Mouse (Mus musculus) MEL (cell line): ENCODE measurements around the gene Zbtb34. TPM values are rescaled to one million over a fixed set of nuclear protein-coding genes. Genes with fewer than 3 reads are reported as not detected.

Experiments used
- DNase-seq: peaks from one replicate; pipeline ENCODE4 v3.0.0; 2011; ENCODE audit warnings: low read depth, low spot score
- H3K27ac ChIP-seq: 2 replicates; pipeline ENCODE4 v1.5.1; 2012; ENCODE audit warnings: low read depth, mild to moderate bottlenecking, control low read depth, low read length, moderate library complexity; ENCODE audit not compliant: control insufficient read depth
- H3K27me3 ChIP-seq, 2 experiments: fragments of 150-350 bp in 1 of 2; sonication (generic) in 1 of 2; 2 replicates each; pipeline ENCODE4 v1.6.1; 2012; ENCODE audit warnings: low read length in 2 of 2, mild to moderate bottlenecking in 2 of 2, improper control_type of control experiment in 1 of 2, moderate library complexity in 1 of 2; ENCODE audit not compliant: insufficient read depth in 2 of 2, control insufficient read depth in 1 of 2
- H3K36me3 ChIP-seq, 2 experiments: 2 replicates each; pipeline ENCODE4 v1.6.1; 2012 to 2014; ENCODE audit warnings: low read length in 2 of 2, improper control_type of control experiment in 1 of 2, inconsistent platforms in 1 of 2, mild to moderate bottlenecking in 1 of 2; ENCODE audit not compliant: insufficient read depth in 2 of 2, control insufficient read depth in 1 of 2
- H3K4me1 ChIP-seq, 2 experiments: fragments of 150-350 bp in 1 of 2; sonication (generic) in 1 of 2; 2 replicates each; pipeline ENCODE4 v1.6.1; 2012; ENCODE audit warnings: low read length in 2 of 2, improper control_type of control experiment in 1 of 2, mild to moderate bottlenecking in 1 of 2; ENCODE audit not compliant: insufficient read depth in 2 of 2, control insufficient read depth in 1 of 2
- H3K4me3 ChIP-seq, 2 experiments: fragments of 150-350 bp in 1 of 2; sonication (generic) in 1 of 2; 2 replicates each; pipeline ENCODE4 v1.5.1; 2012; ENCODE audit warnings: low read depth in 2 of 2, low read length in 2 of 2, mild to moderate bottlenecking in 2 of 2, moderate library complexity in 2 of 2, control low read depth in 1 of 2, improper control_type of control experiment in 1 of 2; ENCODE audit not compliant: control insufficient read depth in 1 of 2, insufficient read depth in 1 of 2
- H3K79me2 ChIP-seq: 2 replicates; pipeline ENCODE4 v1.6.1; 2012; ENCODE audit warnings: mild to moderate bottlenecking, low read length, moderate library complexity; ENCODE audit not compliant: control insufficient read depth, poor library complexity, insufficient read depth
- H3K9ac ChIP-seq: 2 replicates; pipeline ENCODE4 v1.6.1; 2012; ENCODE audit warnings: low read depth, mild to moderate bottlenecking, control low read depth, low read length, moderate library complexity; ENCODE audit not compliant: control insufficient read depth, poor library complexity, severe bottlenecking
- H3K9me3 ChIP-seq: fragments of 150-350 bp; sonication (generic); replicated peaks from 2 replicates; pipeline ENCODE4 v1.6.1; 2012; ENCODE audit warnings: mild to moderate bottlenecking, low read length, improper control_type of control experiment, moderate library complexity; ENCODE audit not compliant: insufficient read depth
- BHLHE40 ChIP-seq: IDR thresholded peaks from 2 replicates; pipeline ENCODE4 v1.6.1; 2012; ENCODE audit warnings: low read depth, mild to moderate bottlenecking, inconsistent platforms, low read length, improper control_type of control experiment, borderline replicate concordance
- CHD1 ChIP-seq: IDR thresholded peaks from 2 replicates; pipeline ENCODE4 v1.6.1; 2012; ENCODE audit warnings: low read depth, mild to moderate bottlenecking, inconsistent platforms, low read length, improper control_type of control experiment
- CHD2 ChIP-seq: IDR thresholded peaks from 2 replicates; pipeline ENCODE4 v1.6.1; 2011; ENCODE audit warnings: low read length, improper control_type of control experiment
- CTCF ChIP-seq, 3 experiments: IDR thresholded peaks in 2 of 3; conservative IDR thresholded peaks in 1 of 3; 2 replicates each; pipeline ENCODE4 v1.5.1; 2011 to 2012; ENCODE audit warnings: low read length in 3 of 3, low read depth in 2 of 3, mild to moderate bottlenecking in 2 of 3, improper control_type of control experiment in 1 of 3, inconsistent platforms in 1 of 3, mixed read lengths in 1 of 3, moderate library complexity in 1 of 3; ENCODE audit not compliant: control insufficient read depth in 1 of 3, insufficient read depth in 1 of 3, poor library complexity in 1 of 3, severe bottlenecking in 1 of 3
- ETS1 ChIP-seq: IDR thresholded peaks from 2 replicates; pipeline ENCODE4 v1.6.1; 2012; ENCODE audit warnings: low read depth, mild to moderate bottlenecking, inconsistent platforms, low read length, improper control_type of control experiment, moderate library complexity
- HCFC1 ChIP-seq: IDR thresholded peaks from 2 replicates; pipeline ENCODE4 v1.6.1; 2012; ENCODE audit warnings: low read depth, mild to moderate bottlenecking, inconsistent platforms, low read length, improper control_type of control experiment, moderate library complexity
- MAFK ChIP-seq: IDR thresholded peaks from 2 replicates; pipeline ENCODE4 v1.6.1; 2011; ENCODE audit warnings: low read depth, mild to moderate bottlenecking, low read length, improper control_type of control experiment, borderline replicate concordance
- MAX ChIP-seq: IDR thresholded peaks from 2 replicates; pipeline ENCODE4 v1.6.1; 2011; ENCODE audit warnings: low read length, improper control_type of control experiment
- MEF2A ChIP-seq: IDR thresholded peaks from 2 replicates; pipeline ENCODE4 v1.6.1; 2014; ENCODE audit warnings: low read depth, mild to moderate bottlenecking, inconsistent platforms, low read length, improper control_type of control experiment; ENCODE audit not compliant: poor library complexity, insufficient replicate concordance, severe bottlenecking; ENCODE audit errors: extremely low read depth
- MXI1 ChIP-seq: IDR thresholded peaks from 2 replicates; pipeline ENCODE4 v1.6.1; 2011; ENCODE audit warnings: mild to moderate bottlenecking, low read depth, low read length, improper control_type of control experiment
- MYB ChIP-seq: IDR thresholded peaks from 2 replicates; pipeline ENCODE4 v1.6.1; 2011; ENCODE audit warnings: mild to moderate bottlenecking, low read depth, low read length, improper control_type of control experiment
- NELFE ChIP-seq: IDR thresholded peaks from 2 replicates; pipeline ENCODE4 v1.6.1; 2011; ENCODE audit warnings: low read depth, low read length, improper control_type of control experiment
- POLR2AphosphoS5 ChIP-seq: IDR thresholded peaks from 2 replicates; pipeline ENCODE4 v1.6.1; 2012; ENCODE audit warnings: low read depth, borderline replicate concordance, mild to moderate bottlenecking, inconsistent platforms, low read length, moderate library complexity, mixed read lengths
- RCOR1 ChIP-seq: IDR thresholded peaks from 2 replicates; pipeline ENCODE4 v1.6.1; 2012; ENCODE audit warnings: low read depth, mild to moderate bottlenecking, inconsistent platforms, low read length, improper control_type of control experiment
- SIN3A ChIP-seq: IDR thresholded peaks from 2 replicates; pipeline ENCODE4 v1.6.1; 2012; ENCODE audit warnings: low read length, improper control_type of control experiment, inconsistent platforms
- TAL1 ChIP-seq: IDR thresholded peaks from 2 replicates; pipeline ENCODE4 v1.6.1; 2012; ENCODE audit warnings: mild to moderate bottlenecking, inconsistent platforms, low read length, moderate library complexity, mixed read lengths
- TBP ChIP-seq: IDR thresholded peaks from 2 replicates; pipeline ENCODE4 v1.8.0; 2011; ENCODE audit warnings: low read depth, low read length, improper control_type of control experiment
- UBTF ChIP-seq: IDR thresholded peaks from 2 replicates; pipeline ENCODE4 v1.6.1; 2012; ENCODE audit warnings: low read depth, mild to moderate bottlenecking, inconsistent platforms, low read length, improper control_type of control experiment, moderate library complexity, borderline replicate concordance; ENCODE audit not compliant: insufficient read depth
- USF2 ChIP-seq, 2 experiments: IDR thresholded peaks; 2 replicates each; pipeline ENCODE4 v1.6.1; 2011 to 2012; ENCODE audit warnings: improper control_type of control experiment in 2 of 2, low read length in 2 of 2, borderline replicate concordance in 1 of 2, inconsistent platforms in 1 of 2, low read depth in 1 of 2, mild to moderate bottlenecking in 1 of 2; ENCODE audit not compliant: insufficient read depth in 1 of 2
- ZC3H11A ChIP-seq: IDR thresholded peaks from 2 replicates; pipeline ENCODE4 v1.6.1; 2012; ENCODE audit warnings: low read depth, mild to moderate bottlenecking, inconsistent platforms, low read length, improper control_type of control experiment
- ZMIZ1 ChIP-seq: IDR thresholded peaks from 2 replicates; pipeline ENCODE4 v1.6.1; 2012; ENCODE audit warnings: low read depth, mild to moderate bottlenecking, inconsistent platforms, low read length, improper control_type of control experiment, moderate library complexity
- polyA plus RNA-seq, 2 experiments: library from polyadenylated mRNA; stranded (reverse) in 1 of 2; unstranded in 1 of 2; fragments of >175 nt in 1 of 2; fragments of >200 nt in 1 of 2; gene quantifications; 2 replicates each; pipeline versions ENCODE4 v1.2.1 to v1.2.4; 2012; ENCODE audit warnings: low replicate concordance in 2 of 2, low read depth in 1 of 2; ENCODE audit not compliant: insufficient read length in 2 of 2, insufficient read depth in 1 of 2, missing spikeins in 1 of 2
- total RNA-seq: library from RNA; depleted of rRNA; stranded (reverse); fragments of 300-350 nt; gene quantifications from 2 replicates; pipeline ENCODE4 v1.2.3, GENCODE M21; 2012

The Zbtb34 gene
- total and polyA plus RNA-seq, 3 experiments, result 9.6 to 10.1 TPM; not detected in 1

GRCm38 (mm10) chr2:33364656-33365055 lies 66.5 kb downstream of the Zbtb34 start (continued):
- TF ChIP-seq MYB, result no peak
- TF ChIP-seq TBP, result no peak
- no peak for TF ChIP-seq CTCF (IDR thresholded peaks at IDR 0.05 in 2 of 3, conservative IDR thresholded peaks at IDR 0.05 in 1 of 3; ENCODE audit: control insufficient read depth in 1 of 3, insufficient read depth in 1 of 3, low read depth in 2 of 3, low read length in 3 of 3, poor library complexity in 1 of 3, severe bottlenecking in 1 of 3)

GRCm38 (mm10) chr2:33363890-33364289 lies 67.2 kb downstream of the Zbtb34 start:
- H3K4me1 ChIP-seq, result no peaks in the 10 kb centered on the region
- no peak overlapping the region for H3K27ac ChIP-seq
- H3K36me3 ChIP-seq, result no peaks in the 10 kb centered on the region
- no peak overlapping the region for H3K4me3 ChIP-seq
- TF ChIP-seq NELFE, result no peak
- TF ChIP-seq BHLHE40, result no peak
- TF ChIP-seq SIN3A, result no peak
- TF ChIP-seq MAFK, result no peak
- TF ChIP-seq POLR2AphosphoS5, result no peak
- TF ChIP-seq MYB, result no peak
- no peak for TF ChIP-seq CHD2
- no peak for TF ChIP-seq ZC3H11A
- no peak for TF ChIP-seq MAX
- no peak for TF ChIP-seq HCFC1
- no peak for TF ChIP-seq RCOR1
- TF ChIP-seq USF2 (IDR thresholded peaks at IDR 0.05; ENCODE audit: borderline replicate concordance in 1 of 2, insufficient read depth in 1 of 2, low read depth in 1 of 2, low read length in 2 of 2), result no peak
- TF ChIP-seq CHD1, result no peak
- no peak for TF ChIP-seq ZMIZ1
- no peak for TF ChIP-seq TAL1
- no peak for TF ChIP-seq MEF2A
- TF ChIP-seq UBTF, result no peak
- TF ChIP-seq MXI1, result no peak
- TF ChIP-seq ETS1, result no peak
- H3K9me3 ChIP-seq, result no peaks in the 10 kb centered on the region
- H3K79me2 ChIP-seq, result no peaks in the 10 kb centered on the region
- no peak overlapping the region for H3K9ac ChIP-seq
- DNase-seq, result no peak
- no peaks in the 10 kb centered on the region for H3K27me3 ChIP-seq
